Mouse (Mus musculus) myocyte (in vitro differentiated cells): ENCODE measurements around the gene Ctbp1. TPM values are rescaled to one million over a fixed set of nuclear protein-coding genes. Genes with fewer than 3 reads are reported as not detected.

Experiments used
- H3K27me3 ChIP-seq: one replicate; pipeline ENCODE4 v1.6.1; 2011; ENCODE audit not compliant: control insufficient read depth, insufficient read depth, insufficient read length
- H3K36me3 ChIP-seq: one replicate; pipeline ENCODE4 v1.6.1; 2011; ENCODE audit not compliant: control insufficient read depth, insufficient read depth
- H3K4me2 ChIP-seq: one replicate; pipeline ENCODE4 v1.6.1; 2011; ENCODE audit warnings: low read depth, control low read depth
- H3K4me3 ChIP-seq: one replicate; pipeline ENCODE4 v1.5.1; 2011; ENCODE audit warnings: mild to moderate bottlenecking, control low read depth, moderate library complexity
- H3K79me2 ChIP-seq: one replicate; pipeline ENCODE4 v1.6.1; 2011; ENCODE audit not compliant: control insufficient read depth, insufficient read depth
- H3ac ChIP-seq: one replicate; pipeline ENCODE4 v1.6.1; 2011; ENCODE audit not compliant: control insufficient read depth, insufficient read length
- CEBPB ChIP-seq: IDR thresholded peaks from 2 replicates; pipeline ENCODE4 v1.6.1; 2011; ENCODE audit warnings: mild to moderate bottlenecking, moderate library complexity; ENCODE audit not compliant: poor library complexity, insufficient read depth, severe bottlenecking
- E2F4 ChIP-seq: IDR thresholded peaks from one replicate; pipeline ENCODE4 v1.6.1; 2011; ENCODE audit warnings: mild to moderate bottlenecking, control low read depth, moderate library complexity; ENCODE audit not compliant: insufficient read depth
- MAX ChIP-seq: IDR thresholded peaks from one replicate; pipeline ENCODE4 v1.6.1; 2011; ENCODE audit warnings: low read depth, mild to moderate bottlenecking, control low read depth
- MYOD1 ChIP-seq, 3 experiments: IDR thresholded peaks; one replicate each; pipeline ENCODE4 v1.6.1; 2011; ENCODE audit warnings: control low read depth in 2 of 3, low read depth in 2 of 3, mild to moderate bottlenecking in 2 of 3, moderate library complexity in 1 of 3; ENCODE audit not compliant: insufficient read length in 2 of 3, control insufficient read depth in 1 of 3
- MYOG ChIP-seq, 3 experiments: IDR thresholded peaks; one replicate each; pipeline ENCODE4 v1.6.1; 2011; ENCODE audit warnings: control low read depth in 2 of 3, low read depth in 2 of 3, mild to moderate bottlenecking in 2 of 3; ENCODE audit not compliant: insufficient read length in 2 of 3, control insufficient read depth in 1 of 3, insufficient read depth in 1 of 3
- POLR2A ChIP-seq: IDR thresholded peaks from one replicate; pipeline ENCODE4 v1.6.1; 2011; ENCODE audit warnings: low read depth, mild to moderate bottlenecking, control low read depth, moderate library complexity; ENCODE audit not compliant: insufficient read length
- POLR2AphosphoS2 ChIP-seq: IDR thresholded peaks from one replicate; pipeline ENCODE4 v1.6.1; 2011; ENCODE audit warnings: low read depth, control low read depth; ENCODE audit not compliant: insufficient read length
- REST ChIP-seq: IDR thresholded peaks from one replicate; pipeline ENCODE4 v1.6.1; 2011; ENCODE audit warnings: mild to moderate bottlenecking, control low read depth, moderate library complexity; ENCODE audit not compliant: insufficient read depth, insufficient read length
- SRF ChIP-seq: IDR thresholded peaks from one replicate; pipeline ENCODE4 v1.6.1; 2011; ENCODE audit warnings: low read depth; ENCODE audit not compliant: control insufficient read depth, insufficient read length
- TCF12 ChIP-seq: IDR thresholded peaks from one replicate; pipeline ENCODE4 v1.6.1; 2011; ENCODE audit warnings: mild to moderate bottlenecking, control low read depth; ENCODE audit not compliant: poor library complexity, insufficient read depth, severe bottlenecking
- TCF3 ChIP-seq: IDR thresholded peaks from one replicate; pipeline ENCODE4 v1.6.1; 2011; ENCODE audit warnings: low read depth, control low read depth; ENCODE audit not compliant: insufficient read length
- USF1 ChIP-seq: IDR thresholded peaks from one replicate; pipeline ENCODE4 v1.6.1; 2011; ENCODE audit warnings: low read depth, mild to moderate bottlenecking, control low read depth, moderate library complexity
- polyA plus RNA-seq: library from polyadenylated mRNA; unstranded; fragments of >200 nt; fragmentation: generic; extraction: Trizol; gene quantifications from one replicate; pipeline ENCODE4 v1.2.1, GENCODE M21; 2012; ENCODE audit warnings: missing spikeins

The Ctbp1 gene
- polyA plus RNA-seq, 1 experiment, result 231 TPM

GRCm38 (mm10) chr5:33273777-33274084, 1.1 kb downstream of the Ctbp1 start:
- Histone ChIP-seq H3K27me3 (no peaks in the 10 kb centered on the region), H3K4me2 (peak overlapping the region; percentile 74), H3K36me3 (peaks cover 8% of the 10 kb centered on the region), H3K79me2 (peaks cover 55% of the 10 kb centered on the region), H3K4me3 (peak overlapping the region; percentile 85), H3ac (peak overlapping the region; percentile 90)
- TF ChIP-seq TCF12 (no peak), MYOD1 (IDR thresholded peaks at IDR 0.05; ENCODE audit: control insufficient read depth in 1 of 3, insufficient read length in 2 of 3, low read depth in 2 of 3) (no peak), USF1 (no peak), SRF (no peak), E2F4 (no peak), POLR2AphosphoS2 (peak; percentile 7), MYOG (IDR thresholded peaks at IDR 0.05; ENCODE audit: control insufficient read depth in 1 of 3, insufficient read depth in 1 of 3, insufficient read length in 2 of 3, low read depth in 2 of 3) (no peak), MAX (no peak)

- TF ChIP-seq MYOG (IDR thresholded peaks at IDR 0.05; ENCODE audit: control insufficient read depth in 1 of 3, insufficient read depth in 1 of 3, insufficient read length in 2 of 3, low read depth in 2 of 3), result peak; percentile 14 to 75 (median 59)
- TF ChIP-seq MYOD1 (IDR thresholded peaks at IDR 0.05; ENCODE audit: control insufficient read depth in 1 of 3, insufficient read length in 2 of 3, low read depth in 2 of 3), result peak in 2 of 3 experiments; percentile 68 to 80
- peak; percentile 8 for TF ChIP-seq POLR2AphosphoS2
- no peak for TF ChIP-seq E2F4
- H3K36me3 ChIP-seq, result peaks cover 13% of the 10 kb centered on the region
- H3K27me3 ChIP-seq, result no peaks in the 10 kb centered on the region
- H3K79me2 ChIP-seq, result peaks cover 61% of the 10 kb centered on the region
- H3ac ChIP-seq, result peak overlapping the region; percentile 90
- H3K4me3 ChIP-seq, result peak overlapping the region; percentile 85
- H3K4me2 ChIP-seq, result peak overlapping the region; percentile 74
Observed at GRCm38 (mm10) chr5:33272845-33273776, 1.7 kb downstream of the Ctbp1 start.

- TF ChIP-seq TCF12, result no peak
- no peak for TF ChIP-seq CEBPB
- no peak for TF ChIP-seq SRF
- peak in 1 of 3 experiments; percentile 9 for TF ChIP-seq MYOG (IDR thresholded peaks at IDR 0.05; ENCODE audit: control insufficient read depth in 1 of 3, insufficient read depth in 1 of 3, insufficient read length in 2 of 3, low read depth in 2 of 3)
- TF ChIP-seq MAX, result no peak
- Histone ChIP-seq H3K4me3 (no peak overlapping the region), H3ac (no peak overlapping the region), H3K36me3 (peaks cover 22% of the 10 kb centered on the region), H3K4me2 (peak overlapping the region; percentile 74), H3K79me2 (peaks cover 63% of the 10 kb centered on the region), H3K27me3 (no peaks in the 10 kb centered on the region)
Observed at GRCm38 (mm10) chr5:33272146-33272545, 2.6 kb downstream of the Ctbp1 start.

- peak overlapping the region; percentile 13 for H3K4me2 ChIP-seq
Observed at GRCm38 (mm10) chr5:33270568-33270967, 4.2 kb downstream of the Ctbp1 start.

GRCm38 (mm10) chr5:33254416-33254815, 20.4 kb downstream of the Ctbp1 start:
- no peaks in the 10 kb centered on the region for H3K79me2 ChIP-seq
- peaks cover 58% of the 10 kb centered on the region for H3K36me3 ChIP-seq
- no peak overlapping the region for H3K4me2 ChIP-seq
- TF ChIP-seq MYOG (IDR thresholded peaks at IDR 0.05; ENCODE audit: control insufficient read depth in 1 of 3, insufficient read depth in 1 of 3, insufficient read length in 2 of 3, low read depth in 2 of 3), result no peak
- TF ChIP-seq TCF12, result no peak
- TF ChIP-seq REST, result no peak
- TF ChIP-seq POLR2AphosphoS2, result no peak
- no peak for TF ChIP-seq MYOD1 (IDR thresholded peaks at IDR 0.05; ENCODE audit: control insufficient read depth in 1 of 3, insufficient read length in 2 of 3, low read depth in 2 of 3)
- TF ChIP-seq TCF3, result no peak
- no peak for TF ChIP-seq MAX
- no peak for TF ChIP-seq SRF
- no peak for TF ChIP-seq CEBPB
- no peak for TF ChIP-seq USF1
- no peak for TF ChIP-seq POLR2A
- TF ChIP-seq E2F4, result no peak
- H3ac ChIP-seq, result no peak overlapping the region
- no peak overlapping the region for H3K4me3 ChIP-seq
- no peaks in the 10 kb centered on the region for H3K27me3 ChIP-seq

More at GRCm38 (mm10) chr5:33270568-33270967, 4.2 kb downstream of the Ctbp1 start:
- Histone ChIP-seq H3K36me3 (peaks cover 36% of the 10 kb centered on the region), H3K27me3 (no peaks in the 10 kb centered on the region), H3K79me2 (peaks cover 66% of the 10 kb centered on the region), H3ac (no peak overlapping the region), H3K4me3 (no peak overlapping the region)
- TF ChIP-seq MYOG (IDR thresholded peaks at IDR 0.05; ENCODE audit: control insufficient read depth in 1 of 3, insufficient read depth in 1 of 3, insufficient read length in 2 of 3, low read depth in 2 of 3) (peak in 2 of 3 experiments; percentile 12 to 55), E2F4 (no peak), MYOD1 (IDR thresholded peaks at IDR 0.05; ENCODE audit: control insufficient read depth in 1 of 3, insufficient read length in 2 of 3, low read depth in 2 of 3) (peak in 2 of 3 experiments; percentile 34 to 69), MAX (no peak)
